Mouse (Mus musculus) kidney, adult 18-20 months (tissue): ENCODE data around the gene Cmc4.
A peak's percentile ranks its signal among the peaks of the same experiment; 100 is the strongest.

Experiments
- DNase-seq: peaks from one replicate; pipeline ENCODE4 v3.0.0; 2021

Gene Cmc4

DNA sequence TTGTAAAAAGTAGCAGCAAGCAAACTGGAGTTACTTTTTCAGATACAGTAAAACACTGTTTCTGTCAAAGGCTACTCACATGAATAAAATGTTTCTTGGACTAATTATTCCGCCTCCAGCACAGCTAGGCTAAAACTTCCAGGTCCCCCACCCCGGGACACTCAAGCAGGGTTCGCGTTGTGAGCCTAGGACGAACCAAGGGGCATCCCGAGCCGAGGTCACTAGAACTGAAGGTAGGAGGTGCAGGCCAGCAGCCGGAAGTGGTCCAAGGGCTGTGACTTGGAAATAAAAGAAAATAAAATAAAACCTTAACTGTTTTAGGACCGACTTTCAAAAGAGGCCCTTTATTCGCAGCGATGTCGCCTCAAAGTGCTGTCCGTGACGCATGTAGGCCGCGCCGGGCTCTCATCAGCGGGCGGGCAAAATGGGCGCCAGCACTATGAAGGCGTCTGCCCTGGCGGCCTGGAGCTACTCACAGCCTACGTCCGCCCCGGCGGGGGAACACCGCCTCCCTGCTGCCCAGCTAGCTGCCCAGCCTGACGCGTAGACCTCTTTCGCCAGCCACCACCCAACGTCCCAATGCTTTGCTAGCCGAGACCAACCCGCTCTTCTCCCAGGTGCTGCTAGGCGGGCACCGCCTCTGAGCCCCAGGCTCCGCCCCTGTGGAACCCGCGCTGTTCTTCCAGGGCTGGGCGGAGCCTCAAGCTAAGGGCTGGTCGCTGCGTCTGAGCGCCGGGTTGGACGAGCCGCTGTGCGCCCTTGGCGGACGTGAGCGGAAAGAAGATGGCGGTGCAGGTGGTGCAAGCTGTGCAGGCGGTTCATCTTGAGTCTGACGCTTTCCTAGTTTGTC is at the start of gene Cmc4, which contains the start of the genes Mtcp1 and Brcc3:
TSS of gene Cmc4 (minus strand) at position 649 of the 850 bp plus-strand sequence.
TSS of gene Mtcp1 (minus strand) at position 653 of the 850 bp plus-strand sequence.
TSS of gene Brcc3 (plus strand) at position 693 of the 850 bp plus-strand sequence.
- DNase-seq = peak; percentile 90

- no peak for DNase-seq
These were observed 38.2 kb upstream of the Cmc4 start for GRCm38 (mm10) chrX:75454597-75454996.

DNA sequence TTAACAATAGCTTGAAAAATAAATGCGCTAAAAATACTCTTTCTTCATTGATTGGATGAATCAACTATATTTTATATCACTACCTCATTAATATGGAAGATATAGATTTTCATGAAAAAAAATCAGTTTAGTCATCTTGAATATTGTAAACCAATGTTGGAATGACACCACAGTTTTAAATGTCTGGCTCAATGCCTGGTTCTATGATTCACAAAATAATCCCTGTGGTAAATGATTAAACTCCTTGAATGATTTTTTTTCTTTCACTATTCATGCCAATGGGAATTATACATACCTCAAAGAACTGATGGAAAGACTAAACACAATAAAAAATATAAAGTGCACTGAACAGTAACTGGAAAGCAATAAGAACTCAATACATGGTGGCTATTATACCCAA is 6.7 kb downstream of the Cmc4 start:
- DNase-seq = no peak

- DNase-seq = no peak
These were observed 13.0 kb downstream of the Cmc4 start for GRCm38 (mm10) chrX:75403350-75403749.

- DNase-seq = no peak
These were observed 13.7 kb downstream of the Cmc4 start for GRCm38 (mm10) chrX:75402668-75403067.

GRCm38 (mm10) chrX:75399471-75399870 is 16.9 kb downstream of the Cmc4 start:
- DNase-seq = no peak

- DNase-seq = peak; percentile 62
These were observed 34.1 kb downstream of the Cmc4 start, which contains the start of the genes Fundc2 and F8 for GRCm38 (mm10) chrX:75382195-75382771. Gene Fundc2 (plus strand): TSS chrX:75382399. Gene F8 (minus strand): TSS chrX:75382615.

DNA sequence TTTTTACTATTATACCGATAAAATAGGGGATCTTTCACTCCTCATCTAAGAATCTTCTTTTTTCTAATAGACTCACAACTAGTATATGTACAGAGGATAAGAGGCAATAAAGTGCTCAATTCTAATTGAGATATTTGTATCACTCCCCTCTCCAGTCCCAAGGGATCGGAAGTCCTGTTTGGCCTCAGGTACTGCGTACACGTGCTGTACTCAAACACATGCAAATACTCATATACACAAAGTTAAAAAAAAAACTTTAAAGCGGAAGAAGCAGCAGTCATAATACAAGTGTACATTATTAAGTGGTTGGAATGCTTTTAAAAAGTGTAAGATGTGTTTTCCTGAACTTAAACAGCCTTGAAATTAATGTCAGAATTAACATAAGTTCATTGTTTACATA is 34.7 kb downstream of the Cmc4 start:
- DNase-seq = no peak

DNA sequence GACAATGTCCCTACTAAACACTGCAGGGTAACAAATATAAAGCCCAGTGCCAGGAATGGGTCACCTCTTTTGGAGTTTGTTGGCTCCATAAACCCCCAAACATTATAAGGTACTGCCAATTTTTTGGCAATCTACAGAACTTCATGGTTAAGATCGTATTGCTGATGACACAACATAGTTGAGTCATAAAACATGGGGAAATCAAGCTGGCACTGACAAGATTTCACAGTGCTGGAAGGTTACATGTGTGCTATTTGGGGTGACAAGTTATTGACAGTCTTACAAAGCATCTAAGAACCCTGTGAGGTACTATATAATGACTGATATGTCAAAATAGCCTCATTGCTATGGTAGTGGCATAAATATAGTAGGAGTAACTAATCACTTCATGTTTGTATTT is 35.2 kb downstream of the Cmc4 start:
- no peak for DNase-seq

DNA sequence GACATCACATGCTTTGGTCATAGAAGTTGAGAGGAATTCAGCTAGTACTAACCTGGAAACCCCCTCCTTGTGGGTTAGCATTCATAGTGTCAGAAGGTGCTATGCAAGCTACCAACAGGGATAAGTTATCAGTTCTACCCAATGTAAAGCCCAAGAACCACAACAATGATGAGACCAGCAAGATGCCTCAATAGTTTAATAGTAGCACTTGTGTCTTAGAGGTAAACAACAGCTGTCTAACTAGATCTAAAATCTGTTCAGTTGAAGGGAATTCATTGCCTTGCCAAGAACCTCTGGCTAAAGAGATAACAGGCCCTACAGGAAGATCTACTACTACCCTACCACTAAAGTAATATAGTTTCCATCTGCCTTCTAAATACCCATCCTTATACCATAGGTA is 39.6 kb downstream of the Cmc4 start:
- no peak for DNase-seq

DNA sequence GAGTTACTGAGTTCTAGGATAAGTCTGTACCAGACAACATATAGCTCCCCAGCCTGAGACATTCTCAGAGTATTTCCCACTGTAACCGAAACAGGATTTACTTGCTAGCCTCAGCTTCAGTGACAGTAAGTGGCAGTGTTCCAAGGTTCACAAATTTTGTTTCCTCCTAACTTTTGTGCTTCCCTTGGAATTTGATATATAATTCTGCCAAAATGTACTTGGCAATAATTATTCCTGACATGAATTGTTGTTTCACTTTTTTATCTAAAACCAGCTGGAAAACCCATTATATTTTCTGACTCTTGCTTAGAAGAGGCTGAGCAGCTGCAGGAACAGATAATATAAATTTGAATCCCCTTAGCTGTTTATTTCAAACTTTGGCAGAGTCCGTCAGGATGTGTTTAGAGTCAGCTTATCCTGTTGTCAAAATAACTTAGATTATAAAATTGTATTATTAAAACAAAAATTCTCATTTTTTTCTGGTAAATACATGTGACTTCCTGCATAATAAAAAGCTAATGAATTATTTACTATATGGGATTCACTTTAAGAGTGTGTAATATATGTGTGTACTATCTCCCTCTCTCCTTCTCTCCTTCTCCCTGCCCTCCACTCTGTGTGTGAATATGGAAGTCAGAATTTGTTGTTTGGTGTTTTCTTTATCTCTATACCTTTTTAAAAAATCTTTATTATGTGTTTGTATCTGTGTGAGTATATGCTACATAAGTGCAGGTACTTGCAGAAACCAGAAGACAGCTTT is 43.5 kb downstream of the Cmc4 start:
- DNase-seq = no peak

- no peak for DNase-seq
These were observed 46.2 kb downstream of the Cmc4 start for GRCm38 (mm10) chrX:75370197-75370596.
